Mouse (Mus musculus): ENCODE data around the gene Tmem209. TPM values are rescaled to one million over a fixed set of nuclear protein-coding genes. Genes with fewer than 3 reads are reported as not detected.

Gene Tmem209
- 10 to 100 TPM; 18.6 to 23.3 TPM for total RNA-seq (2021)
- long read RNA-seq, transcript Tmem209-204 (15 exons, 3,485 nt): major isoform, 12 of 20 reads
- long read RNA-seq, partial matches to known transcripts: 2 of 20 reads
- long read RNA-seq, other reads (novel, unspliced or antisense): 5 of 20 reads

DNA sequence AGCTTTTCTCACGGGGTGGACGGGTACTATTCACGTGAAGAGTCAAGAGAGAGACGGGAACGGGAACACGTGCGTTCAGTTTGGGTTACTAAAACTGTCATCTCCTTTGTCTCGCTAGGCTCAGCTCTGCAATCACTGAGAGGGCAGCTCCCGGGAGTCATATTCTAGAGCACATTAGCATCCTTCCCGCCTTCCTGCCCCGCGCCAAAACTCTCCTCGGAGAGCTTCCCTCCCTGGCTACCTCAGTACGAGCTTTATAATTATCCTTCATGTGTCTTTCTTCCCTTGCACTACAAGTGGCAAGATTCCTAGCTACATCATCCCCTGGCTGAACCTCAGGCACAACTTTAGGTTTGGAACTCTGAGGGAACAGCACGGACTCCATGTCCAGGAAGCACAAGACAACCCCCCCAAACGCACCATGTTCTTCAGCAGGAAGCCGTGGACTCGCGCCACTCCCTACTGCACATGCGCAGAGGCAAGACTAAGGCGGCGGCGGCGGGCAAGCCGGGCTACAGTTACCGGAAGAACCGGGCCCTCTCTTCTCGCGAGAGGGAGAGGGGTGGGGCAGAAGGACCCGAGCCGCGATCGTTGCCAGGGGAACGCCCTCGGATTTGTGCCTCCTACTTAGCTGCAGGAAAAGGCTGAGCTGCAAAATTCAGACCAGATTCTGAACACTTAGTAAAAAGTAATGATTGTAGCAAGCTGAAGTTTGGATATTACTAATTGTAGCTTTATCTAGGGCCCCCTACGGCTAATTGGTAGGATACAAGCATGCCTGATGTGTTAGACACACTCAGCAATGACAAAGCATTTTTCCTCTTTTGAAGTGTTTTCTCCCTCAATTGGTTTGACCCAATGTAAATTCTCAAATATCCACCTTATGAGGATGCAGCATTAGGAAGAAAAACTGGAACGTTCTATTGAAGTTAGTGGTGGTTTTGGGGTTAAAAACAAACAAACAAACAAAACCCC is at the start of gene Tmem209, which contains the start of gene Ssmem1:
Gene Tmem209, minus strand, starts transcription at position 519 of the 975 bp plus-strand sequence.
Gene Ssmem1, plus strand, starts transcription at position 585 of the 975 bp plus-strand sequence.
- peak; percentile 98 to 99 for DNase-seq (ENCODE audit: low spot score in 2 of 2)

DNA sequence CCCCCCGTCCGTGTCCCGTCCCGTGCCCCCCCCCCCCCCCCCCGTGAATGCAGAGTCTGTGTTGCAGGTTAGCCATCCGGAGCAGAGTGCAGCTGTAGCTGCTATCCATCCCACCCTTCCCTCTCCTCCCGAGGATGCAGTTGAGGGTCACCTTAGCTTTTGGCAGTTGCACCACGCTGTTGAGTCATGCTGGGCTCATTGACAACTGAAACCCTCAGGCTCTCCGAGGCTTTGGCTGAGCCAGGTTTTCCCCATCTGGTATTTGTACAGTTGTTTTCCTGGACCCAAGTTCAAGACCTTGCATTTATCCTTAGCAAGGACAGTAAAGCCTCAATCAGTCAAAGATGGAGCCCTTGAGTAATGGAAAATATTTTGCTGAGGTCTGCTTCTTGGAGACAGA is 46.5 kb upstream of the Tmem209 start:
- DNase-seq (ENCODE audit: low spot score in 2 of 2): no peak

DNA sequence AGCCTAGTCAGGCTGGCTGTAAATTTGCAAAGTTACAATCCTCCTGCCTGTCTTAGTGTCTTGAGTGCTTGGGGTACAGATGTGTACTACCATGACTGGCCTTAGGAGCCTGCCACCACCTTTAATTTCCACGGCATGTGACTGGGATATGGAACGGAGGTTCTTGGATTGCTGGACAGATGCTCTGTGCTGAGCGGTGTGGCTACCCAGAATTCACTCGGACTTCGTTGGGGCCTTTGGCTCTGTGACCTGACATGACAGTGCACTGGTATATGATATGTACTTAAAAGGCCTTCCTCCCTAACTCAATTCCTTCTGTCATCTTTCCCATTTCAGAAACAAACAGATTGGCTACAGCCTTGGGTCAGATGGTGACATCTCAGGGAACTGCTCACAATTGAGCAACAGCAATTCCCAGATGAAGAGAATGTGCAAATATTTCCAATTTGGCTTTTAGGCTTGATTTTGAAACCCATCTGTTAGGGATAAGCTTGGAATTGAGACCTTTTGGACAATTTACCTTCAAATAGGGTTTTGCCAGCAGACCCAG is 45.1 kb upstream of the Tmem209 start:
- peak in 1 of 2 experiments; percentile 12 for DNase-seq (ENCODE audit: low spot score in 2 of 2)

DNA sequence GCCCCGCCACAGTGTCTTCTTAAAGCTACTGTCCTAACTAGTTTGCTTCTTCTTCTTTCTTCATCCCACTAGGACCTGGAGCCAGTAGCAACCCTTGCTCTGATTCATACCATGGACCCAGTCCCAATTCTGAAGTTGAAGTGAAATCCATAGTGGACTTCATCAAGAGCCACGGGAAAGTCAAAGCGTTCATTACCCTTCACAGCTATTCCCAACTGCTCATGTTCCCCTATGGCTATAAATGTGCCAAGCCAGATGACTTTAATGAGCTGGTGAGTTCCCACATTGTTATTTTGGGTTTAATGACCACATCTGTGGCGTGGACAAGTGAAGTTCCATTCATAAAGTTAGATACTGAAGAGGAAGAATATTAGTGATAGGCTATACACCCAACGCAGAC is 44.5 kb upstream of the Tmem209 start:
- no peak for DNase-seq (ENCODE audit: low spot score in 2 of 2)

DNA sequence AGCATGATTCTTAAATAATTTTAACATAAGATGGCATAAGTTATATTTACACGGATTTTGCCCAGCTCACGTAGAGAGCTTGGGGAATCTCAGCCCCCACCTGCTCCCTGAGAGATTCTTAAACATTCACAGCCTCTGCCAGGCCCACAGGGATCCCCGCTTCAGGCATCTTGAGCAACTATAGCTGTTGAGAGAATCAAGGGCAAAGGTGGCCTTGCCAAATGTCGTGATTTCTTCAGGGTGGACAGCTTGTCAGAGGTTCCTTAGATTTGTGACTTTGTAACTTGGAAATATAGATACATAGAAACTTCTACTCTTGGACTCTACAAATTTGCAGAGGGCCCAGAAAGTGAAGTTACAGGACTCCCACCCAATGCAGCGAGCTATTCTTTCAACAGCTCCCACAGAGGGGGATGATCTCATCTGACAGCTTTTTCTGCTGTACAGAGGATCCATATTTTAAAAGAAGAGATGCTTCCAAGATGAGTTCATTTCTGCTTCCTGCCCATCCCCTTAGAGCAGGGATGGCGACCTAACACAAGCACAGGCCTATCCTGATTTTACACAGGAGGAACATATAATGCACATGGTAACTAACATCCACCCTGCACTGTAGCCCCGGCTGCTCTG is 43.9 kb upstream of the Tmem209 start:
- DNase-seq (ENCODE audit: low spot score in 2 of 2): no peak

DNA sequence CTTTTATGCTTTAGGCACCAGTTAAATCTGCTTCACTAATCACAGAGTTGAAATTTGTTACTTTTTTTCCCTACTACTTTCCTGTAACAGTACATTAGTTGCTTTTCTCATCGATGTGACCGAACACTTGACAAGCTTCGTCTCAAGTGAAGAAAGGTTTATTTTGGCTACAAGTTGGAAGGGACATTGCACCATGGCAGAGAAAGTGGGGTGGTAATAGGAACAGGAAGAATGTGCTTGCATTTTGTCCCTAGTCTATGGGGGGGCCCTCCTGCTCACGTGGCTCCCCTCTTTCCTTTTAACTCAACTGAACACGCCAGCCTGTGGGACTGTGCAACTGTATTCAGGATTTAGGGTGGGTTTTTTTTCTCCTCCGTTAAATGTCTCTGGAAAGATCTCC is 43.0 kb upstream of the Tmem209 start:
- no peak for DNase-seq (ENCODE audit: low spot score in 2 of 2)

DNA sequence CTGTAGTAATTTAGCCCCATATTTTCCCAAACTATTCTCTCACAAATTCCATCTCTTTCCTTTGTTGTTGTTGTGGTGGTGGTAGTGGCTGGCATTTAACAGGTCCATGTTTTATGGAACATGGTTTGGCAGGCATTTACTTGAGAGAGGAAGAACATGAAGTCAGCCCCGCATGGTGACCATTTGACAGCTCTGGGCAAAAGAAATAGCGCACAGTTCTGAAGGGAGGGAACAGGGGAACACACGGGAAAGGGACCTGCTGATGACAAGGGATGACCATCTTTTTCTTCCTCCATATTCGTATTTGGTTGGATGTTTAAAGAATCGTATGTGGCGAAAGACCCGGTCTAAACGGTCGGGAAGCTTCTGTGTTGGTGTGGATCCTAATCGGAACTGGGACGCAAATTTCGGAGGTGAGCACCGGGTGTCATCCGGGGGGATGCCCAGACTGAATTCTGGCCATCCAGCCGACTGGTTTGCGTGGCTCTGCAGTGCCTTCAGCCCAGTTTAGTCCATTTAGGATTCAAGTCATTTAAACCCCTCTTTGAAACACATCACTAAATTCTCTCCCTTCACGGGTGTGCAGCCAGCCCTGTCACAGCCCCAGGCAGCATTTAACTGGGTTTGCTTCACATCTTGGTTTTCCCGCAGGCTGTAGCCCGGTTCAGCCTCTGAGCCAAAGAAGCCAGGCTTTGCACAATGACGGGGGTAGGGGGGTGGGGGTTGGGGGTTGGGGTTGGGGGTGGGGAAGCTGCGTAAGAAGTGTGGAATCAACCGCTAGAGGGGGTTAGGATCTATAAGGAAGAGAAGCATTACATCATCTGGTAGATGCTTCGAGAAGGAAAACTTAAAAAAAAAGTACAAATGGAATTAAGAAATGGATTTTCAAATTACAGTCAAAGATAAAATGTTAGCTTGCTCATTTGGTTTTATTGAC is 42.3 kb upstream of the Tmem209 start:
- DNase-seq (ENCODE audit: low spot score in 2 of 2): peak in 1 of 2 experiments; percentile 37

DNA sequence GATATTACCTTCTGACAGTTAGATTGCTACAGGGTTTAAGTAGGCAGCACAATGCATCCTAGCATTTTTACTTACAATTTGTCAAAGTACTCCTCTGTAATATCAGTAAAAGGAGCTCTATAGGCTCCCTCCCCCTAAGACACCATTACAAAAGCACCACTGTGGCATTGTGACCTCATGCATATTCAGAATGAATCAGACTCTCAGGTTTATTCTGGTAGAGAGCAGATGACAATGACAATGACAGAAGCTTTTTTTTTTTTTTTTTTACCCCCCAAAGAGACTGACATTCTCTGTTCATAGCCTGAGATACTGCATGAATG is 41.6 kb upstream of the Tmem209 start:
- no peak for DNase-seq (ENCODE audit: low spot score in 2 of 2)

DNA sequence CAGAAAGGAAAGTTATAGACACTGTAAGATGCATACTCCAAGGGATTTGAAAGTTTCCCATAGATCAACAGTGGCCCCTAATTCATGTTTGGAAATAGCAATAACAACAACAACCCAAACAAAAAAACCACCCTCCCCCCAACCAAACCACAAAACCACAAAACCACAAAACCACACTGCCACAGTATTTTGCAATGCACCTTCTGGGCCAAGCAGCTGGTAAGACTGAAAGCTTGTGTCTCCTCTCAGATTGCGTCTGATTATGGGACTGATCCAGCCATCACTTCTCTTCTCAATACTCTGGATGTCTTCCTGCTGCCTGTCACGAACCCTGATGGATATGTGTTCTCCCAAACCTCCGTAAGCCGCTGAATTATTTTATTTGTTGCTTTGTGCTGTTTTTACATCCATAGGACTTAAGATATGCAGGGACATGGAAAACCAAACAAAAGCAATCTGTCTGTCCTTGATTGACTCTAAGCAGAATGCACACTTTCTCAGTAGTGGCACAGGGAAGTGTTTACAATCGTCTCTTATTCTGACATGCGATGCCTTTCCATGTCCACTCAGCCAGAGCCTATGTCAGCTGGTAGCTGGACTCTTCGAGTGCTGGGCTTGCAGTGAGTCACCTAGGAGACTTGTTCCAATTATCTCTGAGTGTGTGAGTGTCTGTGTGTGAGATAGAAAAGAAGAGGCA is 41.1 kb upstream of the Tmem209 start:
- DNase-seq (ENCODE audit: low spot score in 2 of 2): peak in 1 of 2 experiments; percentile 14

DNA sequence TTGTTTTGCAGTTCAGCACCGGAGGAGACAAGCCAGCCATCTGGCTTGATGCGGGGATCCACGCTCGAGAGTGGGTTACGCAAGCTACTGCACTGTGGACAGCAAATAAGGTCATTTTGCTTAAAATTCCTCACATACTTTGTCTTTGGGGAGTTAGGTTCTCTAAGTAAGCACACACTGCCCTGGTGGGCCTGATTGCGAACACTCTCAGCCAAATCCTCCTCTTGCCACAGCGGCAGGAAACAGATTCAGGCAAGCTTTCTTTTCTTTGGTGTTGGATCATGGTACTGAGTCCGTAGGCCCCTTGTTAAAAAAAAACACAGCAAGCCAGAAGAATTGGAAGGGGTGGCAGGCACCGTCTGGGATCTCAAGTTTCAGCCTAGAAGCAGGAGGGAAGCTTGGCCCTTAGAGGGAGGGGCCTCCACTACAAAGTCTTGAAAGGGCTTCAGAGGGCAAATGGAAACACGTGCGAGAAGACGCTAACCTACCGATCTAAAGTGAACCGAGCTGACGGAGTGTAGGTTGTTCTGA is 39.7 kb upstream of the Tmem209 start:
- no peak for DNase-seq (ENCODE audit: low spot score in 2 of 2)

DNA sequence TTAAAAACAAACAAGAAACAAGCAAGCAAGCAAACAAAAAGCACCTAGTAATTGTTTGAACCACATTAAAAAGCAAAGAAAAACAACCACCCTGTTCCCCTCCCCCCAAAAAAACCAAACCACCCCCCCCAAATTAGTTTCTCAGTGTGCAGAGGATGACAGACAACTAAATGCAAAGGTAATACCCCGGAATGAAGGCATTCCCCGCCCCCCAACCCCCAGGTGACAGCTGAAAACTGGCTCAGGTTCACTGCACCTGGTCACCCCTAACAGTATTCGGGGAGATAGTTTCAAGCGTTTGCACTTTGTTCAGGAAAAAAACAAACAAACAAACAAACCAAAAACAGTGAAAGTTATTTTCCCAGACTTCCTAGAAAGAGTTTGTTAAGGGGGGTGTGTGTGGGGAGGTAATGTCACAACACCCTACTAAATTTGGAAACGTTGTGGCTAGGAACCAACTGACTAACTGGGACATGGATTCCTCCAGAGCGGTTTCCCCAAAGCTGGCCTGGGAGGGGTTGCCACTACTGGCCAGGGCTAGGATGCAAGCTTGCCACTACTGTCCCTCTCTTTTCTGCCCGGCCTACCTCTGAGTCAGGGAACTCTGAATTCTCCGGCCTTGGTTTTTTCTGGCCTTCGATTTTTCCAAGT is 38.2 kb upstream of the Tmem209 start:
- no peak for DNase-seq (ENCODE audit: low spot score in 2 of 2)

DNA sequence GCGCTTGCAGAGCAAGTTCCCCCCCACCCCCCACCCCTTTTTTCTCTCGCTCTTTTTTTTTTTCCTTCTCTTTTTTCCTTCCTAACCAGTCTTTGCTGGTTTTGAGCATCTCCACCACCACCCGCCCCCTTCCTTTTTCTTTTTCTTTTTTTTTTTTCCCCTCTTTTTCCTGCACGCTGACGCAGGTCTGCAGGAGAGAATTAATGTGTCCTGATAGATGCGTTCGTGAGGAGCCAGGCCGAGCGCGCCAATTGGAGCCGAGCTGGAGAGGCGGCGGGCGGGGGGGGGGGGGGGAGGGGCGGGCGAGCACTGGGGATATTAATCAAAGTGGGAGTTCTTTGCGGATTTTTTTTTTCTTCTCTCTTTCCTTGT is 37.7 kb upstream of the Tmem209 start:
- DNase-seq (ENCODE audit: low spot score in 2 of 2): no peak

DNA sequence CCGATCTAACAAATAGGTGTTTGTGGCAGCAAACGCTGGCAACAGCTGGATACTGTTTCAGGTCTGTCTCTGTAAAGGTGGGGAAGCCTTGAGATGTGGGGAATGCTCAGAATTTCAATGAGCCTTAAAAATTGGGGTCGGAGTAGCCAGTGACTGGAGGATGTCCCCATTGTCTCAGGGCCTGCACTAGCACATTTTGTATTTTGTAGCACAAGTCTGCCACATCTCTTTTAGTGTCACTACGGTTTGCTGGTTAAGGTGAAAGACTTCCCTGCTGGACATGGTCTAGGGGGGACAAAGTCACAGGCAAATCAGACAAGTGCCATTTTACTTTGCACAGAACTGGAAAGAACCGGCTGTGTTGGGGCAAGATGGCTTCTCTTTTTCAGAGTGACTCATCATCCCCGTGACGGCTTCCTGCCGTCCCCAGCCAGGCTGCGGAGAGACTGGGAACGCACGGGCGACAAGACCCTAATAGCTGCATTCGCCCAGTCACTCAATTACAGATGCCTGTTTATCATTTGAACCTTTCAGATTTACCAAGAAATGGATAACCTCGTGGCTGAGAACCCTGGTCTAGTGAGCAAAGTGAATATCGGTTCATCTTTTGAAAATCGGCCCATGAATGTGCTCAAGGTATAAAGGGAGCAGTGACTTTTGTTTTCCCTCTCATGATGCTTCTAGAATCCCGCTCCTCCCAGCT is 37.1 kb upstream of the Tmem209 start:
- DNase-seq (ENCODE audit: low spot score in 2 of 2): peak in 1 of 2 experiments; percentile 25

DNA sequence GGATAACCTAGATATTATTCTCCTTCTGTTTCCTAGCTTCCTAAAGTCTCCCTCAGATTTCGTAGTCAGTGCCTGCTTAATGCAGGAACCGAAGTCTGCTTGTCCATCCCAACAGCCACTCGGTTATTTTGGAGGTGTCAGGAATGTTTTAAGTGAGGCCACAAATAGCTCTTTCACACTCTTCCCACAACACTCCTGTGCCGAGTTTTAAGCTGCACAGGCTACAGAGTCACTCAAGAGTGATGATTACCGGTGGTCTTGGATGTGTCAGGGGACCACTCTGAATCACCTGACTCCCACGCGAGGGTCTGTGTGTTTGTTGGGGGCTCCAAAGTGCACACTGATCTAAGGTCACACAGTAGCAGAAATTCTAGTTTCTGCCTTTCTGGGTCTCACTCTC is 36.1 kb upstream of the Tmem209 start:
- DNase-seq (ENCODE audit: low spot score in 2 of 2): no peak

DNA sequence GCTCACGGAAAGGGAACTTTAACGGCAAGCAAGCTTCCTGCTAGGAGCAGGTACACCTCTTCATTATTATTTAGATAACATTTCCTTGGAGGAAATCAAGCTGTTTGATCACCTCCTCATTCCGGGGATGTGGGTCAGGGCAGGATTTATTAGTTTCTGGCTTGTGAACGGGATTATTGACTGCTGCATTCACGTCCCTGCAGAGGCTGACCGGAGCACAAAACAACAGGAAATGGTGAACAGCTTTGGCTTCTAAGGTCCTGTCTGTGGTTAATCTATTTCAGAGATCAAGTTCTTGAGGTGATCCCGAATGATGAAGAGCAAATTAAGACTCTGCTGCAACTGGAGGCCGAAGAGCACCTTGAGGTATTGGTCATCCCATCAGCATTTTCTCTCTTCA is 34.3 kb upstream of the Tmem209 start:
- DNase-seq (ENCODE audit: low spot score in 2 of 2): no peak

DNA sequence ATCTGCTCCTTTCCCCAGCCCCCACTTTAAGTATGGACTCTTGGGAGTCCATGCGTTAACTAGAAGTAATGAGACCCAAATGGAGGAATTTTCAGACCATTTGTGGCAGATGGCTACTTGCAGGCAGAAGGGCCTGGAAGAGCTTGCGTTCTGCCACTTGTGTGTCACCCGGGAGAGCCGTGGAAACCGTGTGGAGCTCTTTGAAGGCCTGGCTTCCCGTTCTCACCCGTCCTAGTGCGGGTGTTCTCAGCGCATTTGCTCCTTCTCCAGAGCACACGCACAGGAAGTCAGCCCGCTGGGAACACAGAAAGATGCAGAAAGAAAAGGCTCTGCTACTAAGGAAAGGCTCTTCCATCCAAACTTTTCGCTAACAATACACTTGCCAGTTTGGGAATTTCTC is 33.5 kb upstream of the Tmem209 start:
- DNase-seq (ENCODE audit: low spot score in 2 of 2): no peak

DNA sequence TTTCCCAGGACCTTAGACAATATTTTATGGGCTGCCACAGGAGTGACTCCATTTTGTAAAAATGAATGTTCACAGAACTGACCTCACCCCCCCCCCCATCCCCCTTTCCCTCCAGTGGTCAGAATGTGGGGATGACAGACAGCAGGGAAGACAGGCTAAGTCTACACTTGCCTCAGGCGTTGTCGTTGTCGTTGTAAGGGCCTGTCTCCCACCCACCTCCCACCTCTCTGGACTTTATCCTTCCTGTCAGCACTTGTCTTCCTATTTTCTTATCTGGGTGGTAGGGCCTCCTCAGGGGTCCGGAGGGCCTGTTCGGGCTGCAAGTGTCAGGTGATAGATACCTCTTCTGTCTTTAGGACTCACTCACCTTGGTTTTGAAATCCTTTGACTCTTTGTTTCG is 32.7 kb upstream of the Tmem209 start:
- DNase-seq (ENCODE audit: low spot score in 2 of 2): no peak

DNA sequence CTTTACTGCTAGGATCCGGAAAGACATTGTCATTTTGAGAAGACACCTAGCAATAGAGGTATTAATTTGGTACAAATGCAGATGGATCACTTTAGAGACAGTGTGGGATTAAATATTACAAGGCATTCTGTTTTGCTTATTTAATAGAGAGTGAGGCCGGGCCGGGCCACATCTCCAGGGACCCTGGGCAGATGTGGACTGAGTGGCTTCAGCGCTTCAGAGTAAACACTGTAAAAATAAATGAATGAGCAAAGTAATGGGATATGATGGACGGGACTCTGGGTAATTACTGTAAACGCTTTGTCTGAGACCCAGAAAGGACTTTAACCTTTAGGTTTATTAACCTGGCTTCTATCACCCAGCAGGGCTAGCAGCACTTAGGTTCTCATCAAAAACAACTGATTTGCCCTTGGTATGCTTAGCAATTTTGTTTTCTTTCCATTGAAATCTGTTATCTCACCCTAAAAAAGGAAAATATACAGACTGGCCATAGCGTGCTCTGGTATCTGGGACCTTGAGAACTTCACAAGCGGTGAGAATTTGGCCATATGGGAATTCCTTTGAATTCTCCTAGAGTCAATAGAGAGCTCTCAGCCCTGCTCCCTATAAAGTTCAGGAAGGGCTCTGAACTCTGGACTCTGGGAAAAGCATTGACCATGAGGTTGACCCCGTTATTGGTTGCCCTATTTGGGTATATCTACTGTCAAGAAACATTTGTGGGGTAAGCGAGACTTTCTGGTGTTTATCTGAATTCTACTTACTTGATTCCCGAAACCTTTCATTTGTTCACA is 31.6 kb upstream of the Tmem209 start, which contains the start of gene Cpa2:
Gene Cpa2, plus strand, starts transcription at position 574 of the 791 bp plus-strand sequence.
- DNase-seq (ENCODE audit: low spot score in 2 of 2): no peak

All from layer of hippocampus, adult 18-20 months (tissue).